Mouse (Mus musculus) MEL (cell line): ENCODE data around the gene Extl1. TPM values are rescaled to one million over a fixed set of nuclear protein-coding genes. Genes with fewer than 3 reads are reported as not detected.
A peak's percentile ranks its signal among the peaks of the same experiment; 100 is the strongest.

Source experiments
- DNase-seq: peaks from one replicate; pipeline ENCODE4 v3.0.0; 2011; ENCODE audit warnings: low read depth, low spot score
- H3K27ac ChIP-seq: 2 replicates; pipeline ENCODE4 v1.5.1; 2012; ENCODE audit warnings: low read depth, mild to moderate bottlenecking, control low read depth, low read length, moderate library complexity; ENCODE audit not compliant: control insufficient read depth
- H3K27me3 ChIP-seq, 2 experiments: fragments of 150-350 bp in 1 of 2; sonication (generic) in 1 of 2; 2 replicates each; pipeline ENCODE4 v1.6.1; 2012; ENCODE audit warnings: low read length in 2 of 2, mild to moderate bottlenecking in 2 of 2, improper control_type of control experiment in 1 of 2, moderate library complexity in 1 of 2; ENCODE audit not compliant: insufficient read depth in 2 of 2, control insufficient read depth in 1 of 2
- H3K36me3 ChIP-seq, 2 experiments: 2 replicates each; pipeline ENCODE4 v1.6.1; 2012 to 2014; ENCODE audit warnings: low read length in 2 of 2, improper control_type of control experiment in 1 of 2, inconsistent platforms in 1 of 2, mild to moderate bottlenecking in 1 of 2; ENCODE audit not compliant: insufficient read depth in 2 of 2, control insufficient read depth in 1 of 2
- H3K4me1 ChIP-seq, 2 experiments: fragments of 150-350 bp in 1 of 2; sonication (generic) in 1 of 2; 2 replicates each; pipeline ENCODE4 v1.6.1; 2012; ENCODE audit warnings: low read length in 2 of 2, improper control_type of control experiment in 1 of 2, mild to moderate bottlenecking in 1 of 2; ENCODE audit not compliant: insufficient read depth in 2 of 2, control insufficient read depth in 1 of 2
- H3K4me3 ChIP-seq, 2 experiments: fragments of 150-350 bp in 1 of 2; sonication (generic) in 1 of 2; 2 replicates each; pipeline ENCODE4 v1.5.1; 2012; ENCODE audit warnings: low read depth in 2 of 2, low read length in 2 of 2, mild to moderate bottlenecking in 2 of 2, moderate library complexity in 2 of 2, control low read depth in 1 of 2, improper control_type of control experiment in 1 of 2; ENCODE audit not compliant: control insufficient read depth in 1 of 2, insufficient read depth in 1 of 2
- H3K79me2 ChIP-seq: 2 replicates; pipeline ENCODE4 v1.6.1; 2012; ENCODE audit warnings: mild to moderate bottlenecking, low read length, moderate library complexity; ENCODE audit not compliant: control insufficient read depth, poor library complexity, insufficient read depth
- H3K9ac ChIP-seq: 2 replicates; pipeline ENCODE4 v1.6.1; 2012; ENCODE audit warnings: low read depth, mild to moderate bottlenecking, control low read depth, low read length, moderate library complexity; ENCODE audit not compliant: control insufficient read depth, poor library complexity, severe bottlenecking
- H3K9me3 ChIP-seq: fragments of 150-350 bp; sonication (generic); replicated peaks from 2 replicates; pipeline ENCODE4 v1.6.1; 2012; ENCODE audit warnings: mild to moderate bottlenecking, low read length, improper control_type of control experiment, moderate library complexity; ENCODE audit not compliant: insufficient read depth
- BHLHE40 ChIP-seq: IDR thresholded peaks from 2 replicates; pipeline ENCODE4 v1.6.1; 2012; ENCODE audit warnings: low read depth, mild to moderate bottlenecking, inconsistent platforms, low read length, improper control_type of control experiment, borderline replicate concordance
- CTCF ChIP-seq, 3 experiments: IDR thresholded peaks in 2 of 3; conservative IDR thresholded peaks in 1 of 3; 2 replicates each; pipeline ENCODE4 v1.5.1; 2011 to 2012; ENCODE audit warnings: low read length in 3 of 3, low read depth in 2 of 3, mild to moderate bottlenecking in 2 of 3, improper control_type of control experiment in 1 of 3, inconsistent platforms in 1 of 3, mixed read lengths in 1 of 3, moderate library complexity in 1 of 3; ENCODE audit not compliant: control insufficient read depth in 1 of 3, insufficient read depth in 1 of 3, poor library complexity in 1 of 3, severe bottlenecking in 1 of 3
- ELF1 ChIP-seq: IDR thresholded peaks from 2 replicates; pipeline ENCODE4 v1.6.1; 2014; ENCODE audit warnings: low read depth, mild to moderate bottlenecking, inconsistent platforms, low read length, improper control_type of control experiment, moderate library complexity
- EP300 ChIP-seq, 2 experiments: IDR thresholded peaks; 2 replicates each; pipeline ENCODE4 v1.6.1; 2011; ENCODE audit warnings: improper control_type of control experiment in 2 of 2, low read length in 2 of 2, low read depth in 1 of 2, mild to moderate bottlenecking in 1 of 2
- ETS1 ChIP-seq: IDR thresholded peaks from 2 replicates; pipeline ENCODE4 v1.6.1; 2012; ENCODE audit warnings: low read depth, mild to moderate bottlenecking, inconsistent platforms, low read length, improper control_type of control experiment, moderate library complexity
- GABPA ChIP-seq: IDR thresholded peaks from 2 replicates; pipeline ENCODE4 v1.6.1; 2012; ENCODE audit warnings: low read depth, mild to moderate bottlenecking, inconsistent platforms, low read length, improper control_type of control experiment, moderate library complexity
- JUND ChIP-seq: IDR thresholded peaks from 2 replicates; pipeline ENCODE4 v1.6.1; 2011; ENCODE audit warnings: low read depth, mild to moderate bottlenecking, improper control_type of control experiment, low read length
- MAFK ChIP-seq: IDR thresholded peaks from 2 replicates; pipeline ENCODE4 v1.6.1; 2011; ENCODE audit warnings: low read depth, mild to moderate bottlenecking, low read length, improper control_type of control experiment, borderline replicate concordance
- MAX ChIP-seq: IDR thresholded peaks from 2 replicates; pipeline ENCODE4 v1.6.1; 2011; ENCODE audit warnings: low read length, improper control_type of control experiment
- MAZ ChIP-seq: IDR thresholded peaks from 2 replicates; pipeline ENCODE4 v1.6.1; 2012; ENCODE audit warnings: low read depth, mild to moderate bottlenecking, inconsistent platforms, low read length, improper control_type of control experiment
- MXI1 ChIP-seq: IDR thresholded peaks from 2 replicates; pipeline ENCODE4 v1.6.1; 2011; ENCODE audit warnings: mild to moderate bottlenecking, low read depth, low read length, improper control_type of control experiment
- NRF1 ChIP-seq: IDR thresholded peaks from 2 replicates; pipeline ENCODE4 v1.6.1; 2014; ENCODE audit warnings: low read depth, mild to moderate bottlenecking, inconsistent platforms, low read length, improper control_type of control experiment, moderate library complexity; ENCODE audit not compliant: poor library complexity, insufficient read depth, severe bottlenecking
- POLR2A ChIP-seq, 2 experiments: IDR thresholded peaks; 2 replicates each; pipeline ENCODE4 v1.6.1; 2011 to 2012; ENCODE audit warnings: low read length in 2 of 2, mild to moderate bottlenecking in 2 of 2, control low read depth in 1 of 2, improper control_type of control experiment in 1 of 2, low read depth in 1 of 2, moderate library complexity in 1 of 2; ENCODE audit not compliant: control insufficient read depth in 1 of 2, insufficient read depth in 1 of 2, poor library complexity in 1 of 2
- RAD21 ChIP-seq: IDR thresholded peaks from 2 replicates; pipeline ENCODE4 v1.6.1; 2011; ENCODE audit warnings: mild to moderate bottlenecking, low read depth, low read length, improper control_type of control experiment
- SIN3A ChIP-seq: IDR thresholded peaks from 2 replicates; pipeline ENCODE4 v1.6.1; 2012; ENCODE audit warnings: low read length, improper control_type of control experiment, inconsistent platforms
- SMC3 ChIP-seq: IDR thresholded peaks from 2 replicates; pipeline ENCODE4 v1.6.1; 2011; ENCODE audit warnings: low read depth, low read length, improper control_type of control experiment
- TAL1 ChIP-seq: IDR thresholded peaks from 2 replicates; pipeline ENCODE4 v1.6.1; 2012; ENCODE audit warnings: mild to moderate bottlenecking, inconsistent platforms, low read length, moderate library complexity, mixed read lengths
- TBP ChIP-seq: IDR thresholded peaks from 2 replicates; pipeline ENCODE4 v1.8.0; 2011; ENCODE audit warnings: low read depth, low read length, improper control_type of control experiment
- TCF12 ChIP-seq: IDR thresholded peaks from 2 replicates; pipeline ENCODE4 v1.6.1; 2014; ENCODE audit warnings: low read depth, mild to moderate bottlenecking, inconsistent platforms, low read length, improper control_type of control experiment, moderate library complexity
- UBTF ChIP-seq: IDR thresholded peaks from 2 replicates; pipeline ENCODE4 v1.6.1; 2012; ENCODE audit warnings: low read depth, mild to moderate bottlenecking, inconsistent platforms, low read length, improper control_type of control experiment, moderate library complexity, borderline replicate concordance; ENCODE audit not compliant: insufficient read depth
- USF1 ChIP-seq: IDR thresholded peaks from 2 replicates; pipeline ENCODE4 v1.6.1; 2014; ENCODE audit warnings: low read depth, mild to moderate bottlenecking, inconsistent platforms, low read length, improper control_type of control experiment, moderate library complexity
- USF2 ChIP-seq, 2 experiments: IDR thresholded peaks; 2 replicates each; pipeline ENCODE4 v1.6.1; 2011 to 2012; ENCODE audit warnings: improper control_type of control experiment in 2 of 2, low read length in 2 of 2, borderline replicate concordance in 1 of 2, inconsistent platforms in 1 of 2, low read depth in 1 of 2, mild to moderate bottlenecking in 1 of 2; ENCODE audit not compliant: insufficient read depth in 1 of 2
- ZC3H11A ChIP-seq: IDR thresholded peaks from 2 replicates; pipeline ENCODE4 v1.6.1; 2012; ENCODE audit warnings: low read depth, mild to moderate bottlenecking, inconsistent platforms, low read length, improper control_type of control experiment
- ZKSCAN1 ChIP-seq: IDR thresholded peaks from 2 replicates; pipeline ENCODE4 v1.6.1; 2012; ENCODE audit warnings: low read depth, mild to moderate bottlenecking, inconsistent platforms, low read length, improper control_type of control experiment, moderate library complexity
- ZMIZ1 ChIP-seq: IDR thresholded peaks from 2 replicates; pipeline ENCODE4 v1.6.1; 2012; ENCODE audit warnings: low read depth, mild to moderate bottlenecking, inconsistent platforms, low read length, improper control_type of control experiment, moderate library complexity
- ZNF384 ChIP-seq: IDR thresholded peaks from 2 replicates; pipeline ENCODE4 v1.6.1; 2012; ENCODE audit warnings: low read depth, mild to moderate bottlenecking, inconsistent platforms, low read length, improper control_type of control experiment
- polyA plus RNA-seq, 2 experiments: library from polyadenylated mRNA; stranded (reverse) in 1 of 2; unstranded in 1 of 2; fragments of >175 nt in 1 of 2; fragments of >200 nt in 1 of 2; gene quantifications; 2 replicates each; pipeline versions ENCODE4 v1.2.1 to v1.2.4; 2012; ENCODE audit warnings: low replicate concordance in 2 of 2, low read depth in 1 of 2; ENCODE audit not compliant: insufficient read length in 2 of 2, insufficient read depth in 1 of 2, missing spikeins in 1 of 2
- total RNA-seq: library from RNA; depleted of rRNA; stranded (reverse); fragments of 300-350 nt; gene quantifications from 2 replicates; pipeline ENCODE4 v1.2.3, GENCODE M21; 2012

Extl1 gene
- total and polyA plus RNA-seq, 3 experiments: 0.04 to 0.33 TPM; not detected in 1

DNA sequence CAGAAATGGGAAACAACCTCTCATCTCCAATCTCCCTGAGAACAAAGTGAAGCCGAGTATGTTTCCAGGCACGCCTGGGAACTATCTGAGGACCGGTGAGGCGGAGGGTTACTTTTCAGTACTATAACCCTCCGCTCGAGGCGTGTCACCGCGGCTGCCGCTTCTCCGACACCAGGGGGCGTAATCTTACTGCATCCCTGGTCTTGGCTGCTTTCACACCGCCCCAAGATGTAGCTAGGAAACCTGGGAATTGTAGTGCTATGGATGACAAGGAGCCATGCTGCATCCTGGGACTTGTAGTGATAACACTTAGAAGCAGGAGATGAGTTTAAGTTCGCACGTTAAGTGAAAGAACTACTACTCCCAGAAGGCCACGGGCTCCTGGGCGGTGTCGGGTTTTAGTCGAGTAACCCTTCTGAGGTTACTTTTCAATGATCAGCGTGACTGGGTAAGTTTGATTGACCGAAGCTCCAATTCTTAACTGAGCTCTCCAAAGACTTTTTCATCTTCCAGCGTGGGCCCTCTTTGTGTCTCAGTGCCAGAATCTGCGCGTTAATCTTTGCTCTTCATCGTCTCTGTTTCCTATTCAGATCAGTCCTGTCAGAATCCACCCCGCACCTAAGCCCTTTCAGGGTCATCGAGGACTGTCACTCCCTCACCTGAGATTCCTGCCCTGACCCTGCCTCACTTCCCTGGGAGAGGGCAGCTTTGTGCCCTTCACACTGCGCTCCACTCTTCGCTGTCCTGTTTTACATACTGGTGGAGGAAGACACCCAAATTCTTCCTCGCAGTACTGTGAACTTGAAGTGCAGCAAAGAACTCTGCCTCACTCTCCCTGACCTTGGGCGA is 12.6 kb upstream of the Extl1 start, which contains the start of gene Pafah2 (continued):
- TF ChIP-seq USF1: peak; percentile 62
- peak; percentile 90 for TF ChIP-seq SMC3
- TF ChIP-seq CTCF (IDR thresholded peaks at IDR 0.05 in 2 of 3, conservative IDR thresholded peaks at IDR 0.05 in 1 of 3; ENCODE audit: control insufficient read depth in 1 of 3, insufficient read depth in 1 of 3, low read depth in 2 of 3, low read length in 3 of 3, poor library complexity in 1 of 3, severe bottlenecking in 1 of 3): peak; percentile 82 to 93 (median 91)
- TF ChIP-seq EP300 (IDR thresholded peaks at IDR 0.05; ENCODE audit: low read depth in 1 of 2, low read length in 2 of 2): 0 out of 4 replicates have a peak, but pooled peaks of 1 of the 2 experiments have one; percentile 16

DNA sequence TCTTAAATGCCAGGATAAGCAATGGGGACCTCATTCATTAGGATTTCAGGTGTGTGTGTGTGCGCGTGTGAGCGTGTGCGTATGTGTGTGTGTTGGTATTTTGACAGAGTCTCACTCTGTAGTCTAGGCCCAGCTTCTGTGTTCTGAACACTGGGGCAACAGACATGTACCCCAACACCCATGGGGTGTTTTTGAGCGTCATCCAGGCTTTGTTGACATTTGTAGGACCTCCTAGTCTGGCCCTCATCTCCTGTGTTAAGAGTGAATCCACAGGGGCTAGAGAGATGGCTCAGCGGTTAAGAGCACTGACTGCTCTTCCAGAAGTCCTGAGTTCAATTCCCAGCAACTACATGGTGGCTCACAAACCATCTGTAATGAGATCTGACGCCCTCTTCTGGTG is 11.5 kb upstream of the Extl1 start:
- Histone ChIP-seq H3K27ac (no peak overlapping the region), H3K9ac (no peak overlapping the region), H3K4me3 (no peak overlapping the region), H3K9me3 (no peaks in the 10 kb centered on the region), H3K79me2 (no peaks in the 10 kb centered on the region; the same call in 1 of the 2 replicates), H3K36me3 (no peaks in the 10 kb centered on the region), H3K4me1 (peaks cover 0 to 6% of the 10 kb centered on the region in 2 experiments; a peak in 2 of 4 replicates), H3K27me3 (no peaks in the 10 kb centered on the region)
- peak; percentile 38 for DNase-seq
- TF ChIP-seq ZMIZ1 (no peak), NRF1 (no peak), EP300 (IDR thresholded peaks at IDR 0.05; ENCODE audit: low read depth in 1 of 2, low read length in 2 of 2) (no peak), RAD21 (no peak)

- DNase-seq: peak; percentile 90
- Histone ChIP-seq H3K27ac (peak overlapping the region; percentile 87), H3K4me1 (peaks cover 0 to 6% of the 10 kb centered on the region in 2 experiments; a peak in 2 of 4 replicates), H3K9me3 (no peaks in the 10 kb centered on the region), H3K79me2 (no peaks in the 10 kb centered on the region; the same call in 1 of the 2 replicates), H3K36me3 (no peaks in the 10 kb centered on the region), H3K27me3 (no peaks in the 10 kb centered on the region), H3K9ac (peak overlapping the region; percentile 67), H3K4me3 (peak overlapping the region; percentile 7 to 48; a peak in 3 of 4 replicates)
- TF ChIP-seq TBP: no peak
- peak; percentile 56; the same call in 1 of the 2 replicates for TF ChIP-seq USF1
- no peak for TF ChIP-seq ZMIZ1
- no peak for TF ChIP-seq ZNF384
- TF ChIP-seq TCF12: no peak
- no peak for TF ChIP-seq NRF1
- TF ChIP-seq MAZ: no peak
- no peak; the same call in 1 of the 2 replicates for TF ChIP-seq JUND
- TF ChIP-seq ELF1: no peak
- peak; percentile 70; the same call in 1 of the 2 replicates for TF ChIP-seq SIN3A
- no peak for TF ChIP-seq ZC3H11A
- TF ChIP-seq BHLHE40: peak; percentile 55; the same call in 1 of the 2 replicates
- TF ChIP-seq MAFK: no peak
- no peak for TF ChIP-seq ZKSCAN1
- peak; percentile 40; the same call in 1 of the 2 replicates for TF ChIP-seq SMC3
- no peak for TF ChIP-seq GABPA
- no peak for TF ChIP-seq USF2 (IDR thresholded peaks at IDR 0.05; ENCODE audit: borderline replicate concordance in 1 of 2, insufficient read depth in 1 of 2, low read depth in 1 of 2, low read length in 2 of 2)
- TF ChIP-seq MAX: peak; percentile 71
- peak; percentile 90 for TF ChIP-seq MXI1
- no peak for TF ChIP-seq ETS1
- TF ChIP-seq POLR2A (IDR thresholded peaks at IDR 0.05; ENCODE audit: control insufficient read depth in 1 of 2, insufficient read depth in 1 of 2, low read depth in 1 of 2, low read length in 2 of 2, poor library complexity in 1 of 2): no peak
- TF ChIP-seq UBTF: no peak
- peak; percentile 51 for TF ChIP-seq RAD21
- no peak for TF ChIP-seq TAL1
Observed at GRCm38 (mm10) chr4:134393026-134393425, 9.4 kb upstream of the Extl1 start.
